Mouse (Mus musculus): ENCODE results near the gene Acvr1b.

Acvr1b gene

DNA sequence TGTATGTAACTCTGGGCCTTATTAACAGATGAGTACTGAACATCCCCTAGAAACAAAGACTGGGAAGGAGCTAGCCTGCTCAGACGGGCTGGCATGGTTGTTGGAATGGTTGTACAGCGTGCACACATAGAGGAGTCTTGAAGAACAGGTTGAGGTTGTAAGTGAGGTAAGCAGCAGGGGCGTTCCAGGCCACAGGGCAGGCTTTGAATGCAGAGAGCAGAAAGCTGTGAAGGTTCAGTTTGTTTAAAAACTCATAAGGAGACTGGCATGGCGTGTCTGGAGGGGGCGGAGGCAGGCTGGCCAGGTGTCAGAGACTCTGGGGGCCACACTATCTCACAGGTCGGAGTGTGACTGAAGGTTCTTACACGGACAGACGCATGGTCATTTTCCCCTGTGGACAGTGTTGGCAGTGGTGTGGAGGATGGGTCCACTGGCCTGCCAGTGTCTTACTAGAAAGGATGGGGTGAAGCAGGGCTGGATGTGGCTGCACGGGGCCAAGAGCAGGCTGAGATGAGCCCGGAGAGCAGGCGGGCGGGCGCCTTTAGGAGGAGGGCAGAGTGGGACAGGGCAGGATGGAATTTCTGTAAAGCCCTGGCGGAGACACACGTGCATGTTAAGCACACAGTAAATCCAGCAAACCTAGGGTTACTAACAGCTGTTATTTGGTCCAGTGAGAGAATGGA is 23.8 kb downstream of the Acvr1b start:
- in situ Hi-C loops (cut with MboI): no loop called here

DNA sequence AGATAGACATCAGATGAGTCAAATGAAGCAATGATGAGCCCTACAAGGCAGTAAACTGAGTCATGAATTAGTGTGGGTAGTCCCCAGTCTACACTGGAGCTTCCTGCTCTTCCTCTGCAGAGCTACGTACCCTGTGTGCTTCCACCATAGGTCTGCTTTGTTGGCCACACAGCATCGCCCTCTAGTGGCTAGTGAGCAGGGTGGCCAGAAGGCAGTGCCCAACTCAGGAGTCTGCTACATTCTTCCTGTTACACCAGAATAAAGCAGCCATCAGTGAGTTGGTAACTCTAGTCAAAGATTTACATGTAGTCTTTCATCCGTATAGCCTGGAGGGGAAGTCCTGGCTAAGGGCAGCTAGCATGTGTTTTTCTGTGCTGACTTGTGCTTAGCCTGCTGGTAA is 24.4 kb downstream of the Acvr1b start:
- in situ Hi-C loops (cut with MboI): no loop called here

DNA sequence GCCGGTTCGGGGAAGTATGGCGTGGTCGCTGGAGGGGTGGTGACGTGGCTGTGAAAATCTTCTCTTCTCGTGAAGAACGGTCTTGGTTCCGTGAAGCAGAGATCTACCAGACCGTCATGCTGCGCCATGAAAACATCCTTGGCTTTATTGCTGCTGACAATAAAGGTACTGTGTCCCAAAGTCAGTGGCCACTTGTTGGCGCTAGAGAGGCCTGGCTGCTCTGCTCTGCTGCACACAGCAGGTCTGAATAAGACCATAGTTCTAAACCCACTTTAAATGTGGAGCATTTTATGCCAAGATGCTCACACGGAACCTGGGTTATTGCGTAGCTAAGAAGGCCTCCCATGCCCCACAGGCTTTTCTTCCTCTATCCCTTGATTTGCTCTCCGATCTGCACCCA is 25.0 kb downstream of the Acvr1b start:
- in situ Hi-C loops (cut with MboI): no loop called here

DNA sequence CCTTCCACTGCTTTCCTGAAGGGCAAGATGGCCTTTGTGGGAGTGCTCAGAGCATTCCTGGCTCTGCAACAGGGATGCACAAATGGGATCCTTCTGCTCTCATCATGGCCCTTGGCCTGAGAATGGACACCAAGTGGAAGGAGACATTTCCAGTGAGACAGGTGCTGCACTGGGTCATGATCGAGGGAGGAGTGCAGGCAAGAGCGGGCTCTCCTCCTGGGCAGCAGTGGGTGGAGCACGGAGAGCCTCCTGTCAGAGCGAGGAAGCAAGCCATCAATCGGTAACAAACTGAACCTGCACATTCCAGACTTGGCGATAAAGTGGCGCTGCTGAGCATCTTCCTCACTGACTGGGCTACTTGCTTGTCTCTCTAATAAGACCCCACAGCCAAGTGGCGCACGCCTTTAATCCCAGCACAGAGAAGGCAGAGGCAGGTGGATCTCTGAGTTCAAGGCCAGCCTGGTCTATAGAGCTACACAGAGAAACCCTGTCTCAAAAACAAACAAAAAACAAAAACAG is 27.0 kb downstream of the Acvr1b start:
- in situ Hi-C loops (cut with MboI): no loop called here

DNA sequence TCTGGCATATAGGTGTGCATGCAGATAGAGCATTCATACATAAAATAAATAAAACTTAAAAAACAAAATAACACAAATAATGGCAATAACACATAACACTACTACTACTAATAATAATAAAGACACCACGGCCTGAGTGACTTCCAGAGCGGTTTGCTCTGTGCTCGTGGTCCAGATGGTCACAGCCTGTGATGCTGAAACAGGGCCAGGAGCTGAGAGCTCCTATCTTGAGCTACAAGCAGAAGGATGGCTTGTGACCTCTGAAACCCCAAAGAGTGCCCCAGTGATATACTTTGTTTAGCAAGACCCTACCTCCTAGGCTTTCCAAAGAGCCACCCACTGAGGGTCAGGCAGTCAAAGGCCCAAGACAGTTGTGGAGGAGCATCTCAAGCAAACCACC is 27.5 kb downstream of the Acvr1b start:
- in situ Hi-C loops (cut with MboI): no loop called here

DNA sequence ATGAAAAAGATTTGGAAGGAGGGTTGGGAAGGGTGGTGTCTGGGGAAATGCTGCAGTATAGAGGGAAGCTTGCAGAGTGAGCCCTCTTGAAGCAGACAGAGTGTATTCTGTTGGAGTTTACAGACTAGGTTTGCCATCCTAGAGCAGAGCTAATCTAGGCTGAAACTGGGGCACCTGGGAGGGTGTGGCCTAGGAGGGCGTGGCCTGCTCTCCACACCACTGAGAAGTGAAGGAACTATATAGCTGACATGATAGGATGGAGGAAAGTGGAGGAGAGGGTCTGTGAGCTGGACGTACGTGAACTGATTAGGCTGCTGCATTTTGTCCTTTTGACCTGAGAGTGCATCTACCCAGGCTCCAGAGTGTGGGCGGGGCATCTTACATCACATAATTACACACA is 29.8 kb downstream of the Acvr1b start:
- in situ Hi-C loops (cut with MboI): no loop called here

DNA sequence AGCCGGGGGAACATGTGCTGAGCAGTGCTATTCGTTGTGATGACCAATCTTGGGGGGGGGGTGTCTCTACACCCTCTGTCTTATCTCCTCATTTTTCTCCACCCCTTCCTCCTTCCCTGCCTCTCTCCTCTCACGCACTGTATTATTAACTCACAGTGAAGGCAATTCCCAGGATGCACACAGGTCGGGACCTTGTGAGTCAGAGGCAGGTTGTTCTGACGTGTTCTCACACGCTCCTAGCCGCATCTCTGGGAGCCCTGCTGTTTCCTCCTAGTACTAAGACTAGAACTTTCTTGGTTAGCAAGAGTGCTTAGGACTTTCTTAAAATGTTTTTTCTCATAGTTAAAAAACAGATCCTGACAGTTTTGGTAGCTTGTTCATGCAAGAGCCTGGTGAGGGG is 30.9 kb downstream of the Acvr1b start:
- in situ Hi-C loops (cut with MboI): no loop called here

DNA sequence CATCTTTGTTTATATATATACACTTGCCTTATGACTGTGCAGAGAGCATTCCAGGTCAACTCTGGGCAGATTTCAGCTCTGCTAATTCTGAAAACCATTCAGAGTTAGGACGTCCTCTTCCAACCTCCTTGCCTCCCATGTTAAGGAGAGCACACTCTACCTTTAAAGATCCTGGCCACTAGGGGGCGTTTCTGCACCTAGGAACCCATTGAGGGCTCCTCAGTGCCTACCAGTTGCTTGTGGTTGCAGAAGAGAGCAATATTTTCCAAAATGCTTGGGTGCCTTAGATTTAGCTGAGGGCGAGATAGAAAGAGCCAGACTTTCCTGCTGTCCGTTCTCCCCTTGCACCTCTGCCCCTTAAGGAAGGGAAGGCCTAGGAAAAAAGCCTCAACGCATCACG is 36.4 kb downstream of the Acvr1b start:
- in situ Hi-C loops (cut with MboI): no loop called here

DNA sequence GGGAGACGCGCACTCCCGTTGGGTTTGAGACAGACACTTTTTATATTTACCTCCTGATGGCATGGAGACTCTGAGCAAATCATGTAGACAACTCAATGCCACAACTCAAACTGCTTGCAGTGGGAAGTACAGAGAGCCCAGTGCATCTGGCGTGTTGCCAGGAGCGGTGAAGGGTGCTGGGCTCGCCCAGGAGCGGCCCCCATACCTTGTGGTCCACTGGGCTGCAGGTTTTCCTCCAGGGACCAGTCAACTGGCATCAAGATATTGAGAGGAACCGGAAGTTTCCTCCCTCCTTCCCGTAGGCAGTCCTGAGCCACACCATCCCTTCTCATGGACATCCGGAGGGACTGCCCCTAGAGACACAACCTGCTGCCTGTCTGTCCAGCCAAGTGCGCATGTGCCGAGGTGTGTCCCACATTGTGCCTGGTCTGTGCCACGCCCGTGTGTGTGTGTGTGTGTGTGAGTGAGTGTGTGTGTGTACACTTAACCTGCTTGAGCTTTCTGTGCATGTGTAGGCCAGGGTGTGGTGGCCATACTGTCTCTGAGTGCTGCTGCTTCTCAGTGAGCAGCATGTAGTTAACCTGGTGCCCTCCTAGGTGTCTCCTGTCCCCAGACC is 37.2 kb downstream of the Acvr1b start:
- in situ Hi-C loops (cut with MboI): no loop called here

DNA sequence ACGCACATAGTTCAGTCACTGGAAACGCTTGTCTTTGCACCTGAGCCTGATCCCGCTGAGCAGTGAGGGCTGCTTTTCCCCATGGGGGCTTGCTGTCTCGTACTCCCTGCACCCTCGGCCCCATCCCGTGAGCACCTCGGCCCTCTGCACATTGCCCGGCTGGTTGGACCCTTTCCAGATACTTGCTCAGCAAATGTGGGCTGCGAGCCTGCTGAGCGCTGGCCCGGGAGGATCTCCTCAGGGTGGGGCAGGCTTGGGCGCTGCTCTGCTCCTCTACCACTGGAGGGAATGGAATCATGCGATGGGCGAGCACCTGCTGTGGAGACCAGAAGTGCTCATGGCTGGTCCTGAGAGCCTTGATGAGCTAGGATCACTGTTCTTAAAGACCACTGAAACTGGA is 38.6 kb downstream of the Acvr1b start:
- in situ Hi-C loops (cut with MboI): no loop called here

DNA sequence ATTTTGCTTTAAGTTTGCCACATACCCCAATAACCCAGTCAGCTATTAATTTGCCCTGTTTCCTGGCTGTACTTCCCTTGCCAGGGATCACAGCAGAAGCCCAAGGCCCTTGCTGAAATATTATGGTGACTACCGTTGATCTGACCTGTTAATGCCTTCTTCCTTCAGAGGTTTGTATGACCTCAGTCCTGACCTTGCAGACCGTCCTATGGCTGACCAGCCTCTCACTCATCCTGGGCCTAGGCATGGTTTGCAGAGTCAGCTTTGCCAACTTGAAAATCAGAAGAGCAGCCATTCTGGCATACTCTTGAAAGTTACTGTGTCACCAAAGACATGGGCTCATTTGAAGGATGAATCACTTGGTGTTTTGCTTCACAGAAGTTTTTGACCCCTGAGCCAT is 41.3 kb downstream of the Acvr1b start:
- in situ Hi-C loops (cut with MboI): no loop called here

DNA sequence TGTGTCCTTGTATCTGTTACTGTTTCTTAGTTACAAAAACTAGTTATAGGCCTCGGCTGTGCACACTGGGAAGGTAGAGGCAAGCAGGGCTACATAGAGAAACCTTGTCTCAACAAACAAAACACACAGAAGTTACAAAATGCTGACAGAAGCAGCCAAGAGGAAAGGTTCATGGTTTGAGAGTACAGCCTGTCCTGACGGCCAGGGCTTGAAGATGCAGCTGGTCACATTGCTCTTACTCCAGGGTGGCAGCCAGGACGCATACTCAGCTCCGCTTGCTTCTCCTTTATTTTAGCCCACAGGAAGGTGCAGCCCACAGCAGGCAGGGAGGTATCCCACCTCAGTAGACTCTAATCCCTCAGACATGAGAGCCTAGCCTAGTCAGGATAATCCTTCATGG is 42.2 kb downstream of the Acvr1b start:
- in situ Hi-C loops (cut with MboI): no loop called here

DNA sequence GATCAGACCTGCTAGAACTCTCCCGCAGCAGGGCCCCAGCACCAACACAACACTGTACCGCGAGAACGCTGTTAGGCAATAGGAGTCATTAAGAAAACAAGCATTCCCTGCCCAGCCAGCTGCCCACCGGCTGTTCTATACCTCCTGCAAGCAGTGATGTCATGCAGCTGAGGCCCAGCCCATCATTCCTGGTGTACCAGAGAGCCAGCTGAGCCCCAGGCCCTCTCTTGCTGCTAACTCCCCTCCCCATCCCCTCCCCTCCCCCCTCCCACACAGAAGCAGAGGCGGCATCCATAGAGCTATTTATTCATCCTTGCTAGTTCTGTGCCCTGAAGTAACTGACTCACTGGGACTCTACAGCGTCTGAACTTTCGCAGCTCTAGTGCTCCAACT is 47.0 kb downstream of the Acvr1b start:
- in situ Hi-C loops (cut with MboI): no loop called here

DNA sequence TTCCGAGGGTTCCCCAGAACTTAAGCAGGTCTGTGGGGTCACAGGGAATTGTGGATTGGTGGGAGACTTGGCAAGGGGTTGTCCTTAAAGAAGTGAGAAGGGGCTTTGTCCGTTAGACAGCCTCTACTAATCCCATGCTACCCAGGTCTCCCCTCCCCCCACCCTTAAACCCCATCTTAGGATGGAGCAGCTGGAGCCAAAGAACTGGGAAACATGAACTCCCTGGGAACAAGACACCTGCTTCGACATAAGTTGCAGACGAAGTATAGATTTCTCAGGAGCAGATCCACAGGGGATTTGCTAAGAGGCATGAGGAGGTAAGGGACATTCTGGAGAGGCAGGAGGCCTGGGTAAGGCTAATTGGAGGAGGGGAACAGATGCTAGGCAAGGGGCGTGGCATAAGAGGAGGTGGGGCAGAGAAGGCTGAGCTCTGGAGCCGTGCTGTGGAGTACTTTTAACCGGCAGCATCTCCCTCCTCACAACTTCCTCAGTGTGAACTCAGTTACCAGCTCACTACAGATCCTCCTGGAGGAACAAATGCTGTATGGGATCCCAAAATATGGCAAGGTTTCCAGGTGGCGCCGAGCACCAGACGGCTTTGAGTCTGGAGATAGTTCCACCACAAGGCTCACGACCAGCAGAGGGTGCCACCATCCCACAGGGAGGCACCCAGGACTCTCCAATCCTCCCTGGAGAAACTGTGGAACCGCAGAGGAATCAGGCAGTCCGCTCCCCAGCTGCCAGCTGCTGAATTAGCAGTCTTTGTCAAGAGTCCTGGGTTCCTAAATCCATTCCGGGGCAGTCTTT is 47.6 kb downstream of the Acvr1b start:
- in situ Hi-C loops (cut with MboI): no loop called here

DNA sequence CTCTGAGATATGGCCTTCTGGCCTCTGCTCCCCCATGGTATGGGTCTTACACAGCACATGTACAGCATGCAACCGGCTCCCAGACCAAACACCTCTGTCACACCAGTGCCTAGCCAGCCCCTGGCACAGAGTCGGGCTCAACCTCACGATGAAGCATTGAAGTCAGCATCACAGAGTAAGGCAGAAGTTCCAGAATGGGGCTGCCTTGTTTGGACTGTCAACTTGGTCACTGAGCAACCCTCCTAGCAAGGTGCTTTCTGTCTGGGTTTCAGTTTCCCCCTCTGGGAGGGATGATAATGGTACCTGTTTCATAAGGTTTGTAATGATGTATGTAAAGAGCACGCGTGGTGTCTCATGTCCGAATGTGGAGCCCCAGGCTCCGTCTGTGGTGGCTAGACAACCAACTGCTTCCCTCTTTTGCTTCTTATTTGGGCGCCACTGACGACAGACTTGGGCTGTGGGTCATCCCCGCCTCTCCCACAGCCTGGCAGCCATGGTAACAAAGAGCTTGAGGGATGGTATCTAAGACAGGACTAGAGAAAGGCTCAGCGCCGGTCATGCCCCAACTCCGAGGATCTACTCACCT is 49.1 kb downstream of the Acvr1b start:
- in situ Hi-C loops (cut with MboI): no loop called here

DNA sequence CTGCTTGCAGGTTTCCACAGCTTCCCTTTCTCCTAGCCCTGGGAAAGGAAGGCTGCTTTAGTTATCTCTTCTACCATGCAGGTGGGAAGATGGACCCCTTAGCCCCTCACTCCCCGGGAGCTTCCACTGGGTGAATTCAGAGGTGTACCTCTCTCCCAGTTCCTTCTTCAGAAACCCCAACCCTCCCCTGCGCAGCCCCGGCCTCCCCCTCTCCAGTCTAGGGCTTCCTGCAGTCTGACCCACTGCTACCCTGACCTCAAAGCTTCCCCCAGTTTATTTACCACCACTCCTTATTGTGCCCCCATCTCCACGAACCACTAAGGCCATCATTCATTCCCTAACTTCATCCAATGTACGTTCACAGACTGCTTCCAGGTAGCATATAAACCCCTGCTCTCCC is 49.7 kb downstream of the Acvr1b start:
- in situ Hi-C loops (cut with MboI): no loop called here

DNA sequence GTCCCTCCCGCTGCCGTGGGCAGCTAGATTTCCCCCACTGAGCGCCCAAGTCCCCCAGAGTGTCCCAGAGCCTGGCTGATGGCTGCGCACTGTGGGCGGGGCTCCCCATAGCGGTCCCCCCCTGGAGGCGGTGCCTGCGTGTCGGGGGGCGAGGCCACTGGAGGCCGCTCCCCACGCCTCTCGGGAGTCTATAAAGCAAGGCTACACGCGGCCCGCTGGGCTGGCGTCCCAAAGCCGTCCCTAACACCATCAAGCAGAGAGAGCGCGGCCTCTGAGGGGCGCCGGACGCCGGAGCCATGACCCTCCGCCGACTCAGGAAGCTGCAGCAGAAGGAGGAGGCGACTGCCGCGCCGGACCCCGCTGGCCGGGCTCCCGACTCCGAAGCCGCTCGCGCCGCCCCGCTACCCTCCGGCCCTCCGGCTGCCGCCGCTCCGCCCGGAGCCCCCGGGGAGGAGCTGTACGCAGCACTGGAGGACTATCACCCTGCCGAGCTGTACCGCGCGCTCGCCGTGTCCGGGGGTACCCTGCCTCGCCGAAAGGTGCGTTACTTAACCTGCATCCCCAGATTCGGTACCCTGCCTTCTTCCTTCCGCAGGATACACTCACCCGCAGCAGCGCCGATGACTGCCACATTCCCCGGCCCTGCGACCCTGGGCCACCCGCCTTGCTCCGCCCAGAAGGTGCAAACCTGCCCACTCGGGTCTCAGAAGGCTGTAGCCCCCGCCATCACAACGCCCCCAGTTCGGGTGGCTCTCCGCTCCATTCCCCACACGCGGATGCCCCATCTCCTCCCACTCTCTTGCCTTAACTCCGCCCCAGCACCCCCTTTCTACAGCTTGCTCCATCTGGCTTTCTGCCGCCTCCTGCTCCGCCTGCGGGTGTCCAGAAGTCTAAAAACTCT is 50.4 kb downstream of the Acvr1b start, which contains the start of gene Grasp:
Grasp (plus strand) TSS at position 183 of the 901 bp plus-strand sequence.
- in situ Hi-C loops (cut with MboI): no loop called here

DNA sequence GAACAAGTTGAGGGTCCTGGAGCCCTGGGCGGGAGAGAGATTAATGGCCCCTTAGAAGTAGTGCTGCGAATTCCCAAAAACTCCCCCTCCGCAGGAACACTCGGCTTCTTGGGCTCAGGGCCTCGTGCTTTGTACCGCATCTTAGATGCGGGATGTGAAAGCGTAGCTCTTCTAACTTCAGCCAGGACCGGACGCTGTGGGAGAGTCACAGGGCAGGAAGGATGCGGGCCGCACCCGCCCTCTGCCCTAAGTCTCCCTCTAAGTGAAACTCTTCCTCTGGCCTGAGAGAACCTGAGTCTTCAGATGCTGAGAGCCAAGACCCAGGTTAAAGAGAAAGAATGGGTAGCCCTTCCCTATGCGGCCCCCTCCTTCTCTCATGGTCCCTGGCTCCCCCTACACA is 51.1 kb downstream of the Acvr1b start:
- in situ Hi-C loops (cut with MboI): no loop called here

DNA sequence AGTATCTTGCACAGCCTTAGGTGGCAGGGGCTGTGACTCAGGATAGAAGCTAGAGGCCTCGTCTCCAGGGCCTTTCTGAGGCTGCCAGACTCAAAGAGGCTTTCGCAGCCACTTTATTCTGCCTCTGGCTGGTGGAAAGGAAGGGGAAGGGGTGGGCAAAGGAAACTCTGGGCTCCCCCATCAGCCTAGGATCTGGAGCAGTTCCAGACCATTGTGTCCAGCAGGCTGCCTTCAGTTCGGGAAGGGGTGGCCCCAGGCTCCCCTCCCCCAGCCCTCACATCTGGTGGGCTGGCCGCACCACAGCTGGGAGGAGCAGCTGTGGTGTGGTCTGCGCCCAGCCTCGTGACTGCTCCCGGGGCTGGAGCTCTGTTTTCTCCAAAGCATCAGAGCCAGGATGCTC is 54.1 kb downstream of the Acvr1b start:
- in situ Hi-C loops (cut with MboI): no loop called here

DNA sequence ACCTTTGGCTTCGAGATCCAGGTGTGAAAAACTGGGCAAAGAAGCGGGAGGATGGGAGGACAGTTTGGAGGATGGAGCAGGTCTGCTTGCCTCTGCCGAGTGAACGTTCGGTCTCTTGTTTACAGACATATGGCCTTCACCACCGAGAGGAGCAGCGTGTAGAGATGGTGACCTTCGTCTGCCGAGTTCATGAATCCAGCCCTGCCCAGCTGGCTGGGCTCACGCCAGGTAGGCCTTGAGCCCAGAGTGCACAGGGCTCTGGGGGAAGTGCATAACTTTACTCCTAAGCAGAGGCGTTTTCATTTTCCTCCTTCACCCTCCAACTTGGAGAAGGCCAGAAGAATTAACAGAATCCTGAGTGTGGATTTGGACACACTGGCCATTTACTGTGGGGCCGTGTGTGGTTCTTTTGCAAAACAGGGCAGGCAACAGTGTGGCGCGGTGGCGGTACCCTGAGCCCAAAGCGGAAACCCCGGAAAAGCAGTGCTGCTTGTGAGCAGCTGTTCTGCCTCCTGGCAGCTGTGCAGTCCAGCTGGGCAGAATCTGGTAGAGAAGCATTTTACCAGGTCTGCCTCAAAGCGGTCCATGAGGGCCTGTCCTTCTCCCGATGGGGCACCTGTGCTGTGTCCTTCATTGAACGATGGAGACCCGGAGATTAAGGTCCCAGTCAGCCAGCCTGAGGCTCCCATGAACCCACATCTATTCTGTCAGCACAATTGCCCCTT is 55.2 kb downstream of the Acvr1b start:
- in situ Hi-C loops (cut with MboI): no loop called here

DNA sequence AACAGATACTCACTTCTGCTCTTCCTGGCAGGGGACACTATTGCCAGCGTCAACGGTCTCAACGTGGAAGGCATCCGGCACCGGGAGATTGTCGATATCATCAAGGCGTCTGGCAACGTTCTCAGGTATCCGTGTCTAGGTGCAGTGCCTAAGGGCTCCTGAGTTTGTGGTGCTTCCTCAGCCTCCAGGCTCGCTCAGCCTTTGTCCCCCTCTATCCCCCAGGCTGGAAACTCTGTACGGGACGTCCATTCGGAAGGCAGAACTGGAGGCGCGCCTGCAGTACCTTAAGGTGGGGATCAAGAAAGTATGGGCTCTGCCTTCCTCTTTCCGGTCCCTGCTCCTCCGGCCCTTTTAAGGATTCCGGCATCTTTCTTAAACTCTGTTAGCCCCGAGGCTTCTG is 56.6 kb downstream of the Acvr1b start:
- in situ Hi-C loops (cut with MboI): no loop called here
